Mouse (Mus musculus): Measurements from ENCODE around the gene Parvb.

DNA sequence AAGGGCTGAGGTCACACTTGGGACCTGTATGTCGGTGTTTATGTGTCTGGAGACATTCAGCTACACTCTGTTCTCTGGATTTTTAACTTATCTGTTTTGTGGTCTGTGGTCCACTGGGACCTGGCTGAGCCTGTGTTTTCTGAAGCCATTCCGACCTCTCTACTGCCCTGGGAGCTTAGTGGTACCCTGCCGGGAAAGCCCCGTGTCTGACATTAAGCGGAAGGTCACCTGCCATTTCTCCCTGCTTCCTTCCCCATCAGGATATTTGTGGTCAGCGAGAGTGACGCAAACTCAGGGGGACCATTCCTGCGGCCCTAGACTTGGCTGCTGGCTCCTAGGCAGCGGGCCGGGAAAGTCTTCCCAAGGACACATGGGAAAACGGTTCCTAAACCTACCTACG lies 61.7 kb downstream of the Parvb start:
- no peak for TF ChIP-seq CTCF (IDR thresholded peaks at IDR 0.05; ENCODE audit: low read depth, low read length)
- no peak for TF ChIP-seq EP300 (IDR thresholded peaks at IDR 0.05; ENCODE audit: insufficient read depth, low read depth, low read length)
